Mouse (Mus musculus) liver, embryonic 12.5 days (tissue): ENCODE data around the gene Myh9. TPM values are rescaled to one million over a fixed set of nuclear protein-coding genes. Genes with fewer than 3 reads are reported as not detected.
A peak's percentile ranks its signal among the peaks of the same experiment; 100 is the strongest.

Source experiments
- ATAC-seq: fragments of 200-750 bp; cut with Nextera tagmentation; 2 replicates; pipeline ENCODE4 v1.8.0; 2017; ENCODE audit warnings: moderate number of reproducible peaks, mild to moderate bottlenecking, moderate library complexity
- H3K27ac ChIP-seq: fragments of 300-500 bp; sonication (generic); 2 replicates; pipeline ENCODE4 v1.5.1; 2016; ENCODE audit warnings: mild to moderate bottlenecking
- H3K27me3 ChIP-seq: fragments of 300-500 bp; sonication (generic); replicated peaks from 2 replicates; pipeline ENCODE4 v1.6.1; 2016; ENCODE audit warnings: mild to moderate bottlenecking, moderate library complexity
- H3K36me3 ChIP-seq: fragments of 300-500 bp; sonication (generic); 2 replicates; pipeline ENCODE4 v1.6.1; 2016; ENCODE audit warnings: mild to moderate bottlenecking, moderate library complexity
- H3K4me1 ChIP-seq: fragments of 300-500 bp; sonication (generic); 2 replicates; pipeline ENCODE4 v1.6.1; 2016
- H3K4me2 ChIP-seq: fragments of 300-500 bp; sonication (generic); 2 replicates; pipeline ENCODE4 v1.6.1; 2016; ENCODE audit warnings: mild to moderate bottlenecking, moderate library complexity
- H3K4me3 ChIP-seq: fragments of 300-500 bp; sonication (generic); 2 replicates; pipeline ENCODE4 v1.5.1; 2016; ENCODE audit warnings: mild to moderate bottlenecking, moderate library complexity
- H3K9ac ChIP-seq: fragments of 300-500 bp; sonication (generic); 2 replicates; pipeline ENCODE4 v1.6.1; 2016; ENCODE audit warnings: mild to moderate bottlenecking, moderate library complexity
- H3K9me3 ChIP-seq: fragments of 300-500 bp; sonication (generic); replicated peaks from 2 replicates; pipeline ENCODE4 v1.6.1; 2016; ENCODE audit warnings: mild to moderate bottlenecking, moderate library complexity
- WGBS: fragments of 180-500 bp; shearing (Covaris S2); methylation state at CpG from one replicate; pipeline ENCODE4 v1.1.7; 2016; ENCODE audit not compliant: insufficient replicate concordance; 5-methylcytosine and 5-hydroxymethylcytosine counted together
- polyA plus RNA-seq: library from polyadenylated mRNA; unstranded; fragments of >200 nt; fragmentation: Nextera tagmentation; extraction: Ambion mirVana; gene quantifications from 2 replicates; pipeline ENCODE4 v1.2.1, GENCODE M21; 2016

The Myh9 gene
- polyA plus RNA-seq, 1 experiment from 2014 or later: 32.5 TPM

DNA sequence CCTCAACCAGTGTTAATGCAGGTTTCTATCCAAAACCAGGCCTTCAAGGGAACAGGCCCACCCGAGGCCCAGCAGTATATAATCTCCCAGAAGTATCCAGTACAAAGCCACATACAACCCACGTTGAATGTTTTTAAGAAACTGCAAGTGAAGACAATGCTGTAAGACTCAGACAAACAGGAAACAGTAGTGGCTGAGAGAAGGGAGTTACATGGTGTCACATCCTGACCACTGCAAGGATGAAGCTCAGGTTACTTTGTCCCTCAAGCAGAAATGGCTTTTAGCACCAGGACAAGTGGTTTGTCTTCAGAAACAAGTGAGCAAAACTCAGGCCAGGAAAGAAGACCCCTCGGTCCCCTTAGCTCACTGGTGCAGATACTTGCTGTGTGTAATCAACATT, 52.8 kb downstream of the Myh9 start:
- H3K4me2 ChIP-seq: no peak overlapping the region

DNA sequence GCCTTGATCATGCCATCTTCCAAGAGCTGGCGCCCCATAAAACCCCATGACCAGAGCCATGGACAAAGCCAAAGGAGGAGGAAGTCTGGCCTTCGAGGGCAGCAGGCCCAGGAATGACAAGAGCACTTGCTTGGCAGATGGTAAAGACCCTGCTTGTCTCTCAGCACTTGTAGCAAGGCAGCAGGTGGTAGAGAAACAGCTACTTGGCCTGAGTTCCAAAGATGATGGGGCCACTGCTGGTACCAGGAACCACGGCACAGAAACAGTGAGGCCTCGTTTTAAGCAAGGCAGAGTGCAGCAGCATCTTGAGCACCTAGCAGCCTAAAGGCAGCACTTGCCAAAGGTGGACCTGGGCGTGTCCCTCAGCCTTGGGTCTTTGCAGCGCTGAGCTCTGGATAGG, 53.6 kb downstream of the Myh9 start:
- Histone ChIP-seq H3K4me2 (no peak overlapping the region), H3K4me1 (no peaks in the 10 kb centered on the region), H3K9me3 (no peaks in the 10 kb centered on the region), H3K27me3 (no peaks in the 10 kb centered on the region), H3K9ac (no peak overlapping the region), H3K36me3 (peaks cover 100% of the 10 kb centered on the region), H3K4me3 (no peak overlapping the region), H3K27ac (no peak overlapping the region)
- no peak for ATAC-seq
- 79% methylated on average over 6 of the region's 6 CpGs for WGBS

More for the DNA sequence above, 52.8 kb downstream of the Myh9 start:
- H3K4me1 ChIP-seq: no peaks in the 10 kb centered on the region
- WGBS: 63% methylated on average over 3 of the region's 3 CpGs
- no peaks in the 10 kb centered on the region for H3K27me3 ChIP-seq
- no peaks in the 10 kb centered on the region for H3K9me3 ChIP-seq
- H3K36me3 ChIP-seq: peaks cover 100% of the 10 kb centered on the region
- no peak for ATAC-seq
- H3K27ac ChIP-seq: no peak overlapping the region
- no peak overlapping the region for H3K4me3 ChIP-seq
- no peak overlapping the region for H3K9ac ChIP-seq

DNA sequence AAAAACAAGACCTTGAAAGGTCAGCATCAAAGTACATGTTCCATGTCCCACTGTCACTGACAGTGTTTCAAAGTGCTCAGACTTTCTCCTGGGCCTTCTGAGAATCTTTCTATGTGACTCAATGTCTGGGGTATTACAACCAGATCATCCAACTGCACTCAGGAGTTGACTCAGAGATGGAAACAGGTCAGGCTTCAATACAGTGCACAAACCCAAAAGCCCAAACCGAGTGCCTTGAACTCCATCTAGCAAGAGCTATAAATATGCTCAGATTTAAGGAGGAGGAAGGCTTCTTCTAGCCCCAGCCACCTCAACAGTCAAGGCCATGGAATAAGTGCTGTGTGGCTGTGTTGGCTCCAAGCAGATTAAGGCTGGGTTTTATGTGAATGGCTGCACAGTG, 56.2 kb downstream of the Myh9 start:
- no peak overlapping the region for H3K27ac ChIP-seq
- H3K36me3 ChIP-seq: peaks cover 100% of the 10 kb centered on the region
- H3K4me2 ChIP-seq: no peak overlapping the region
- no peak for ATAC-seq
- H3K9ac ChIP-seq: no peak overlapping the region
- no peaks in the 10 kb centered on the region for H3K27me3 ChIP-seq
- no peaks in the 10 kb centered on the region for H3K9me3 ChIP-seq
- H3K4me3 ChIP-seq: no peak overlapping the region
- H3K4me1 ChIP-seq: no peaks in the 10 kb centered on the region
- 64% methylated on average over 1 of the region's 1 CpGs for WGBS

DNA sequence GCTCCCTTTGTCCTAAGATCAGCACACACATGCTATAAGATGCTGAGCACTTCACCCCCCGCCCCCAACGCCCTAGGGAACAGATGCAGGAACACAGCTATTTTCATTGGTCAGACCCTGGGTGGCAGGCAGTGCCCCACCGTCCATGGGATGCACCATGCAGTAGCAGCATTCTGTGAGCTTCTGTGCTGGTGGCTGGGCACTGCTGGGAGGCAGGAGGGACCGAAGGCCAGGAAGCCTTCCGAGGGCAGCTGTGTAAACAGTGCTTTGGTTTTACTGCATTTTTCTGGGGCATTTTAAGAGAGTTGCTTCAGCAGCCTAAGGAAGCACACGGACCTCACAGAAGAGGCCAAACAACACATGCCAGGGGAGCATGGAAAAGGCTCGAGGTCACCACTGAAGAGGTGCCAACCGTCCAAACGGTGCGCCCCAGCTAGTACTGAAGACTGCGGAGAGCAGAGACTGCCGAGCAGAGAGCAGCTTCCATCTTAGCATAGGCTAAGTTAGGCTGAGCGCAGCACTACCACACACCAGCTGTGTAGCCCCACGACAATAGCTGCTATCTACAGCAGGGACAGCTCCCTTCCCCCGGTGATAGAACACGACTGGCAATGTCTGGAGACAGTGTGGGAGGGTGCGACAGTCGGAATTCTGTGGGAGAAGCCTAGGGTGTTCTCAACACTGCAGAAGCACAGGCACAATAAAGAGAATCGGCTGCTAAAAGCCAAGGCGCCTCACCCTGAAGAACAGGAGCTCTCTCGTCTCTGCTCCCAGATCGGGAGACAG, 57.7 kb downstream of the Myh9 start:
- WGBS: 83% methylated on average over 22 of the region's 22 CpGs
- no peak overlapping the region for H3K4me3 ChIP-seq
- H3K27ac ChIP-seq: no peak overlapping the region
- H3K4me1 ChIP-seq: no peaks in the 10 kb centered on the region
- H3K9me3 ChIP-seq: no peaks in the 10 kb centered on the region
- H3K4me2 ChIP-seq: no peak overlapping the region
- no peak overlapping the region for H3K9ac ChIP-seq
- no peak for ATAC-seq
- no peaks in the 10 kb centered on the region for H3K27me3 ChIP-seq
- H3K36me3 ChIP-seq: peaks cover 100% of the 10 kb centered on the region

DNA sequence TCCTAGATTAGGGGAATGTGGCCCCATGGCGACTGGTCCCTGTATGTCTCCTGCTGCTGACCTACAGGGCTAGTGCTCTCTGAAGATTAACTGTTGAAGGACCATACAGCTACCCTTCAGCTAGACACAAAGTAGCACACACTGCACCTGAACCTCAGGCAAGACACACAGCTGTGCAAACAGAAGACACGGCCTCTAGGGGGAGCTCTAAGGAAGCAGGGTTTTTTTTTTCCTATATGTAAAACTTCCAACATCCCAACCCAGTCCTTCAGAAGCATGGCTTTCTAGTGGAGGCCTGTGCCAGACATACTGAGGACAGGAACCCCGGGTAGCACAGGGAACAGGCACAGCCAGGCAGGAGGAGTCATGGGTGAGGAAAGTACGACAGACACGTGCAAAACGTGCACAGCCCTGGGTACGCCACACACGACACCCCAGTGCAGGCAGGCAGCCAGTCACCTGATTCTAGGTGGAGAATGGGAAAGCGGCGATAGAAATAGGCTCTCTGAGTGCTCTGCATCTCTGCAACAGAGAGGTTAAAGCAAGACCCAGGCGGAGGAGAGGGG, 59.4 kb downstream of the Myh9 start:
- no peak overlapping the region for H3K27ac ChIP-seq
- peaks cover 100% of the 10 kb centered on the region for H3K36me3 ChIP-seq
- ATAC-seq: no peak
- H3K4me1 ChIP-seq: no peaks in the 10 kb centered on the region
- no peaks in the 10 kb centered on the region for H3K27me3 ChIP-seq
- 80% methylated on average over 11 of the region's 11 CpGs for WGBS
- H3K4me3 ChIP-seq: no peak overlapping the region
- no peak overlapping the region for H3K4me2 ChIP-seq
- H3K9ac ChIP-seq: no peak overlapping the region
- no peaks in the 10 kb centered on the region for H3K9me3 ChIP-seq

DNA sequence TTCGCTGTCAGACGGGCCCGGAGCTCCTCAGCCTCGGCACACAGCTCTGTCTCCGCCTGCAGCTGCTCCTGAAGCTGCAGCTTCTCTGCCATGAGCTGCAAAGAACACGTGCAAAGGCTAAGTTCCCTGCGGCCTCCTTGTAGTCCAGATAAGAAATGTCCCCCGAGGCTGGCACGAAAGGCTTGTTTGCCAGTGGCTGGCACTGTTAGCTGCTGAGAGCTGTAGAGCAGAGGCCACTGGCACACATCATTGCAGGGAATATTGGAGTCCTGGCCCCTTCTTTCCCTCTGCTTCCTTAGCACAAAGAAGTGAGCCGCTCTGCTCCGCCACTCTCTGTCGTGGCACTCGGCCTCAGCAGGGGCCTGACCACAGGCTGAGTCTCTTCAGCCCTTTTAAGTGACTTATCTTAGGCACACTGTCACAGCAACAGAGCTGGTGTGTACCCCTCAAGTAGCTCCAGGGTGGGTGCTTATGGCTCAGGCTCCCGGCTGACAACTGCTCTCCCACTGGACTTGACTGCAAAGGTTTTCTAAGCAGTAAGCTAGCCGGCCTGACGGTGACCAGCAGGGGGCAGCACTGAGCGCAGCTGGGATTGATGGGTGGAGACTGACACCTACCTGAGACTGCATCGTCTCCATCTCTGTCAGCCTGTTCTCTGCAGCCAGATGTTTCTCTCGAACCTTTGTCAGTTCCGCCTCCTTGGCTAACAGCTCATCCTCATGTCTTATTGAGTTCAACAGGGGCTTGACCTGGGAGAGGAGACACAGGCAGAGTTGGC, 66.6 kb downstream of the Myh9 start:
- peaks cover 99% of the 10 kb centered on the region for H3K36me3 ChIP-seq
- no peak overlapping the region for H3K9ac ChIP-seq
- no peaks in the 10 kb centered on the region for H3K9me3 ChIP-seq
- no peak overlapping the region for H3K4me2 ChIP-seq
- H3K4me3 ChIP-seq: no peak overlapping the region
- H3K27ac ChIP-seq: 0 out of 2 replicates have a peak overlapping the region, but pooled peaks have one; percentile 28
- peaks cover 32% of the 10 kb centered on the region for H3K4me1 ChIP-seq
- ATAC-seq: no peak
- H3K27me3 ChIP-seq: no peaks in the 10 kb centered on the region
- WGBS: 61% methylated on average over 20 of the region's 20 CpGs

DNA sequence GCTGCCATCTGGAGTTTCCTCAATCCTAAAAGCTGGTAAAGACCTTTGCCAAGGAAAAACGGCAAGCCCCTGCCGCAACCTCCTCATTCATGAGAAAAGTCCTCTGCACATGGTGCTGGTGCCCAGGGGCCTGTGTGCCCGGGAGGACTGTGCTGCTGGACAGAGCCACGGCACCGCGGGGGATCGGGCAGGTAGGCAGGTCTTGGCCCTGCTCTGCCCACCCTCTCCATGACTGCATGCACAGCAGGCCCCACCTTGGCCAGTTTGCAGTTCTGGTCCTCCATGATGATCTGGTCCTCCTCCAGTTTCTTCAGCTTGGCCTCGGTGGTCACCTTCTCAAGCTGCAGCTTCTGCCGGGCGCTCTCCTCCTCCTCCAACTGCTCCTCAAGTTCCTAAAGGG, 67.7 kb downstream of the Myh9 start:
- no peak for ATAC-seq
- H3K4me3 ChIP-seq: no peak overlapping the region
- no peaks in the 10 kb centered on the region for H3K27me3 ChIP-seq
- peaks cover 32% of the 10 kb centered on the region for H3K4me1 ChIP-seq
- H3K27ac ChIP-seq: peak overlapping the region; percentile 86
- no peaks in the 10 kb centered on the region for H3K9me3 ChIP-seq
- peaks cover 99% of the 10 kb centered on the region for H3K36me3 ChIP-seq
- H3K9ac ChIP-seq: peak overlapping the region; percentile 9
- 86% methylated on average over 10 of the region's 10 CpGs for WGBS
- 0 out of 2 replicates have a peak overlapping the region, but pooled peaks have one; percentile 37 for H3K4me2 ChIP-seq

DNA sequence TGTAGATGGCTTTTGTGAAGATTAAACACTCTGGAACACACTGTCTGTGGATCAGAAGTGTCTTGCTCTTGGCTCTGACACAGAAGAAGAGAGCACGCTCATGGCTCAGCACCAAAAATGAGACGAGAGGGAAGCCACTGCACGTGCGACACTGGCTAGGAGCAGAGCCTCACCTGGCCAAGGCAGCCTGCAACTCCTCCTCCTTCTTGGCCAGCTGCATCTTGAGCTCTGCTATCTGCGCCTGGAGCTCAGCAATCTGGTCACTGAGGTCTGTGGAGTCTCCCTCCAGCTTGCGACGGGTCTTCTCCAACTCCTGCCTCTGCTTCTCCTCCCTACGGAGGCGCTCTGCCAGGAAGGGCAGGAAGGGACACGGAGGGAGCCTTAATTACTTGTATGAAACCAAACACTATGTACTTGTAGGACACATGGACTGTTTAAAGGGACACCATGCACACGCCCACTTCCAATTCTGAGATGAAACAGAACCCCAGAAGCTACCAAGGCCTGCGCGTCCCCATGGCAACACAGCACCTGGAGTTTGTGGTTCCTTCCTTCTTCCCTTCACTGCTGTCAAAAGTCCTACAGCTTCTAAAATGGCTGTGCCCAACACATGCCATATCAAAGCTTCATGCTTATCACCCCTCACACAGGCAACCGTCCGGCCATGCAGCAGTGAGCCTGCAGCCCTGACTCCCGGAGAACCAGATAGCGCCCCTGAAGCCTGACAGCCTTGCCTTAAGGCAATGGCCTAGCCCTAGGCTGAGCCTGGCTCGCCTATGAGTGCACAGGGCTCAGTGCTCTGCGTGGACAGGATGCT, 68.7 kb downstream of the Myh9 start:
- Histone ChIP-seq H3K4me1 (peaks cover 32% of the 10 kb centered on the region), H3K4me2 (peak overlapping the region; percentile 37), H3K9me3 (no peaks in the 10 kb centered on the region), H3K4me3 (no peak overlapping the region), H3K27ac (peak overlapping the region; percentile 86), H3K36me3 (peaks cover 99% of the 10 kb centered on the region), H3K9ac (peak overlapping the region; percentile 36; the same call in 1 of the 2 replicates), H3K27me3 (no peaks in the 10 kb centered on the region)
- 50% methylated on average over 19 of the region's 19 CpGs for WGBS
- ATAC-seq: peak; percentile 98

DNA sequence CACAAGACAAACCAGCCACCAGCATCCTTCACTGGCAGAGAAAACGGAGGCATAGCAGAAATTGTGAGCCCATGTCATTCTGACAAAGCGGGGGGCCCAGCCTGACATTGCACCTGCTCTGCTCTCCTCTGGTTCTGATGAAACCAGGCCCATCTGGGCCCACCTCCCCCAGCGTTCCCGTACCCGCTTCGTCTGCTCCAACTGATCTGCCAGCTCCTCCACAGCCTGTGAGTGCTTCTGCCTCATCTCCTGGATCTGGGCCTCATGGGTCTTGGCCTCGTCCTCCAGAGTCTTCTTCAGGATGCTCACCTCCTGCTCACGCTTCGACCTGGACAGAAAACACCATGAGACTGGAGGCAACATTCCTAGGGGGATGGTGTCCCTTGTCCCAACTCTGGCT, 71.0 kb downstream of the Myh9 start:
- H3K4me2 ChIP-seq: no peak overlapping the region
- no peaks in the 10 kb centered on the region for H3K9me3 ChIP-seq
- H3K27me3 ChIP-seq: no peaks in the 10 kb centered on the region
- WGBS: 90% methylated on average over 9 of the region's 9 CpGs
- H3K4me1 ChIP-seq: peaks cover 32% of the 10 kb centered on the region
- H3K27ac ChIP-seq: no peak overlapping the region
- ATAC-seq: no peak
- H3K36me3 ChIP-seq: peaks cover 99% of the 10 kb centered on the region
- H3K4me3 ChIP-seq: no peak overlapping the region
- no peak overlapping the region for H3K9ac ChIP-seq

DNA sequence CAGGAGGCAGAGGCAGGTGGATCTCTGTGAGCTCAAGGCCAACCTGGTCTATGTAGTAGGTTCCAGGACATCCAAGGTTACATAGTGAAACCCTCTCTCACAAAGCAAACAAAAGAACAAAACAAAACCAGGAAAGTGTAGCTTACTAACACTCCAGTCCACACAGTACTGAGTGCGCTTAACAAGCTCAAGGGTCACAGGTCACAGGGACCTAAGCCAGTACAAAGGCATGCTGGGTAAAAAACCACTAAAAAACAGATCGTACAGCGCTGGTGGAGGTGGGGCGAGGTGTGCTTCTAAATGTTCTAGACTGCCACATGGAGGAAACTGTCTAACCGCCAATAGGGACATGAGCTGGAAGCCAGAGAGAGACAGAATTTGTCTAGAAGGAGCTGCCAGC, 71.6 kb downstream of the Myh9 start:
- H3K4me1 ChIP-seq: peaks cover 30% of the 10 kb centered on the region
- no peak overlapping the region for H3K9ac ChIP-seq
- H3K9me3 ChIP-seq: no peaks in the 10 kb centered on the region
- 86% methylated on average over 5 of the region's 5 CpGs for WGBS
- no peak overlapping the region for H3K27ac ChIP-seq
- no peak overlapping the region for H3K4me3 ChIP-seq
- H3K4me2 ChIP-seq: no peak overlapping the region
- no peaks in the 10 kb centered on the region for H3K27me3 ChIP-seq
- ATAC-seq: no peak
- H3K36me3 ChIP-seq: peaks cover 99% of the 10 kb centered on the region

DNA sequence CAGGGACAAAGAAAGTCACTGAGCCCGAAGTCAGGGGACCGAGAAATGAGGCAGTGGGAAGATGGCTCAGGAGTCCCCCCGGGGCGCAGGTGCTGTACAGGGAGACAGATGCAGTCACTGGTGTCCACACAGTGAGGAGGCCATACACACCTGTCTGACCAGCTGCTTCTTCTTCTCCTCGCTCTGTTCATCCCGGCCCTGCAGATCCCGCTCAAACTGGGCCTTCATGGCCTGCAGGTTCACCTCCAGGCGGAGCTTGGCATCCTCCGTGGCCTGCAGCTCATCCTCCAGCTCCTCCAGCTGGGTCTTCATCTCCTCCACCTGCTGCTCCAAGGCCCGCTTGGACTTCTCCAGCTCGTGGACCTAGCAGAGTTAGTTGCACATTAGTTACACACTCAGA, 75.0 kb downstream of the Myh9 start:
- WGBS: 88% methylated on average over 11 of the region's 11 CpGs
- no peaks in the 10 kb centered on the region for H3K9me3 ChIP-seq
- H3K4me3 ChIP-seq: no peak overlapping the region
- no peaks in the 10 kb centered on the region for H3K4me1 ChIP-seq
- no peak overlapping the region for H3K9ac ChIP-seq
- peaks cover 100% of the 10 kb centered on the region for H3K36me3 ChIP-seq
- no peak overlapping the region for H3K4me2 ChIP-seq
- no peak for ATAC-seq
- no peak overlapping the region for H3K27ac ChIP-seq
- H3K27me3 ChIP-seq: no peaks in the 10 kb centered on the region
